Mouse (Mus musculus): ENCODE data around the gene Olfr578. TPM values are rescaled to one million over a fixed set of nuclear protein-coding genes. Genes with fewer than 3 reads are reported as not detected.

The Olfr578 gene
- polyA plus RNA-seq, 1 experiment from 2014 or later = not detected

GRCm38 (mm10) chr7:102948167-102948566, 41.0 kb downstream of the Olfr578 start, which contains the start of gene Olfr574:
Gene Olfr574 (plus strand): TSS chr7:102948467.
- Histone ChIP-seq H3K9me3 (ENCODE audit: control insufficient read depth, low read length) (no peaks in the 10 kb centered on the region), H3K4me3 (ENCODE audit: control insufficient read depth in 1 of 2, insufficient read depth in 1 of 2, low read depth in 1 of 2, low read length in 2 of 2) (no peak within 1 kb of the TSS), H3K27ac (replicated peaks in 1 of 2; ENCODE audit: control insufficient read depth in 1 of 2, insufficient read depth in 1 of 2, low read depth in 2 of 2, low read length in 2 of 2) (no peak within 1 kb of the TSS), H3K4me2 (ENCODE audit: low read length) (no peak within 1 kb of the TSS), H3K4me1 (ENCODE audit: control insufficient read depth in 2 of 2, insufficient read depth in 2 of 2, low read length in 2 of 2) (no peaks in the 10 kb centered on the region), H3K9ac (ENCODE audit: low read length) (no peak within 1 kb of the TSS), H3K27me3 (ENCODE audit: control insufficient read depth, insufficient read depth, low read length) (no peaks in the 10 kb centered on the region), H3K36me3 (ENCODE audit: control insufficient read depth, insufficient read depth, low read length) (no peaks in the 10 kb centered on the region)
- ATAC-seq (ENCODE audit: insufficient number of reproducible peaks, insufficient read depth, low FRiP score, low read depth) = no peak
- WGBS = 84% methylated on average over 1 of the region's 1 CpGs

GRCm38 (mm10) chr7:102943417-102943816, 45.7 kb downstream of the Olfr578 start:
- ATAC-seq (ENCODE audit: insufficient number of reproducible peaks, insufficient read depth, low FRiP score, low read depth) = no peak
- no peak overlapping the region for H3K27ac ChIP-seq (replicated peaks in 1 of 2; ENCODE audit: control insufficient read depth in 1 of 2, insufficient read depth in 1 of 2, low read depth in 2 of 2, low read length in 2 of 2)
- 78% methylated on average over 1 of the region's 1 CpGs for WGBS

GRCm38 (mm10) chr7:102942475-102942874, 46.6 kb downstream of the Olfr578 start, which contains the start of gene Olfr573-ps1:
Gene Olfr573-ps1 (minus strand): TSS chr7:102942575.
- Histone ChIP-seq H3K4me3 (ENCODE audit: control insufficient read depth in 1 of 2, insufficient read depth in 1 of 2, low read depth in 1 of 2, low read length in 2 of 2) (no peak within 1 kb of the TSS), H3K27ac (replicated peaks in 1 of 2; ENCODE audit: control insufficient read depth in 1 of 2, insufficient read depth in 1 of 2, low read depth in 2 of 2, low read length in 2 of 2) (no peak within 1 kb of the TSS), H3K9me3 (ENCODE audit: control insufficient read depth, low read length) (no peaks in the 10 kb centered on the region), H3K4me1 (ENCODE audit: control insufficient read depth in 2 of 2, insufficient read depth in 2 of 2, low read length in 2 of 2) (no peaks in the 10 kb centered on the region), H3K27me3 (ENCODE audit: control insufficient read depth, insufficient read depth, low read length) (no peaks in the 10 kb centered on the region), H3K4me2 (ENCODE audit: low read length) (no peak within 1 kb of the TSS), H3K36me3 (ENCODE audit: control insufficient read depth, insufficient read depth, low read length) (no peaks in the 10 kb centered on the region), H3K9ac (ENCODE audit: low read length) (no peak within 1 kb of the TSS)
- WGBS = 84% methylated on average over 2 of the region's 2 CpGs
- ATAC-seq (ENCODE audit: insufficient number of reproducible peaks, insufficient read depth, low FRiP score, low read depth) = no peak

More at GRCm38 (mm10) chr7:102943417-102943816, 45.7 kb downstream of the Olfr578 start:
- H3K4me3 ChIP-seq (ENCODE audit: control insufficient read depth in 1 of 2, insufficient read depth in 1 of 2, low read depth in 1 of 2, low read length in 2 of 2) = no peak overlapping the region
- no peaks in the 10 kb centered on the region for H3K27me3 ChIP-seq (ENCODE audit: control insufficient read depth, insufficient read depth, low read length)
- no peaks in the 10 kb centered on the region for H3K4me1 ChIP-seq (ENCODE audit: control insufficient read depth in 2 of 2, insufficient read depth in 2 of 2, low read length in 2 of 2)
- no peak overlapping the region for H3K4me2 ChIP-seq (ENCODE audit: low read length)
- no peak overlapping the region for H3K9ac ChIP-seq (ENCODE audit: low read length)
- no peaks in the 10 kb centered on the region for H3K9me3 ChIP-seq (ENCODE audit: control insufficient read depth, low read length)
- no peaks in the 10 kb centered on the region for H3K36me3 ChIP-seq (ENCODE audit: control insufficient read depth, insufficient read depth, low read length)

Other genes starting within 250 kb of the Olfr578 start
- not detected in 2 replicates for gene Olfr560, start 230.0 kb downstream of the Olfr578 start, polyA plus RNA-seq (2014; fragmentation: Nextera tagmentation; extraction: Ambion mirVana)
- not detected in 2 replicates for gene Olfr78, start 229.9 kb downstream of the Olfr578 start, polyA plus RNA-seq (2014; fragmentation: Nextera tagmentation; extraction: Ambion mirVana)
- gene Olfr561, start 218.1 kb downstream of the Olfr578 start, polyA plus RNA-seq (2014; fragmentation: Nextera tagmentation; extraction: Ambion mirVana) = not detected in 2 replicates
- not detected in 2 replicates for gene Olfr564, start 185.8 kb downstream of the Olfr578 start, polyA plus RNA-seq (2014; fragmentation: Nextera tagmentation; extraction: Ambion mirVana)
- not detected in 2 replicates for gene Olfr566, start 130.6 kb downstream of the Olfr578 start, polyA plus RNA-seq (2014; fragmentation: Nextera tagmentation; extraction: Ambion mirVana)
- not detected in 2 replicates for gene Olfr568, start 112.2 kb downstream of the Olfr578 start, polyA plus RNA-seq (2014; fragmentation: Nextera tagmentation; extraction: Ambion mirVana)
- not detected in 2 replicates for gene Olfr569, start 98.4 kb downstream of the Olfr578 start, polyA plus RNA-seq (2014; fragmentation: Nextera tagmentation; extraction: Ambion mirVana)
- gene Olfr570, start 94.7 kb downstream of the Olfr578 start, polyA plus RNA-seq (2014; fragmentation: Nextera tagmentation; extraction: Ambion mirVana) = not detected in 2 replicates
- not detected in 2 replicates for gene Olfr571, start 71.8 kb downstream of the Olfr578 start, polyA plus RNA-seq (2014; fragmentation: Nextera tagmentation; extraction: Ambion mirVana)
- not detected in 2 replicates for gene Olfr572, start 64.9 kb downstream of the Olfr578 start, polyA plus RNA-seq (2014; fragmentation: Nextera tagmentation; extraction: Ambion mirVana)
- not detected in 2 replicates for gene Olfr573-ps1, start 46.7 kb downstream of the Olfr578 start, polyA plus RNA-seq (2014; fragmentation: Nextera tagmentation; extraction: Ambion mirVana)
- gene Olfr574, start 40.9 kb downstream of the Olfr578 start, polyA plus RNA-seq (2014; fragmentation: Nextera tagmentation; extraction: Ambion mirVana) = not detected in 2 replicates
- gene Olfr575, start 30.5 kb downstream of the Olfr578 start, polyA plus RNA-seq (2014; fragmentation: Nextera tagmentation; extraction: Ambion mirVana) = not detected in 2 replicates
- not detected in 2 replicates for gene Olfr576, start 26.7 kb downstream of the Olfr578 start, polyA plus RNA-seq (2014; fragmentation: Nextera tagmentation; extraction: Ambion mirVana)
- gene Olfr577, start 13.4 kb downstream of the Olfr578 start, polyA plus RNA-seq (2014; fragmentation: Nextera tagmentation; extraction: Ambion mirVana) = not detected in 2 replicates
- not detected in 2 replicates for gene Olfr582, start 48.7 kb upstream of the Olfr578 start, polyA plus RNA-seq (2014; fragmentation: Nextera tagmentation; extraction: Ambion mirVana)
- not detected in 2 replicates for gene Olfr583, start 62.0 kb upstream of the Olfr578 start, polyA plus RNA-seq (2014; fragmentation: Nextera tagmentation; extraction: Ambion mirVana)
- not detected in 2 replicates for gene Olfr584, start 92.6 kb upstream of the Olfr578 start, polyA plus RNA-seq (2014; fragmentation: Nextera tagmentation; extraction: Ambion mirVana)
- not detected in 2 replicates for gene Olfr585, start 108.4 kb upstream of the Olfr578 start, polyA plus RNA-seq (2014; fragmentation: Nextera tagmentation; extraction: Ambion mirVana)
- gene Olfr586, start 136.3 kb upstream of the Olfr578 start, polyA plus RNA-seq (2014; fragmentation: Nextera tagmentation; extraction: Ambion mirVana) = not detected in 2 replicates
- gene Olfr588-ps1, start 151.6 kb upstream of the Olfr578 start, polyA plus RNA-seq (2014; fragmentation: Nextera tagmentation; extraction: Ambion mirVana) = not detected in 2 replicates
- gene Olfr589, start 167.0 kb upstream of the Olfr578 start, polyA plus RNA-seq (2014; fragmentation: Nextera tagmentation; extraction: Ambion mirVana) = not detected in 2 replicates
- not detected in 2 replicates for gene Olfr591, start 189.0 kb upstream of the Olfr578 start, polyA plus RNA-seq (2014; fragmentation: Nextera tagmentation; extraction: Ambion mirVana)
- not detected in 2 replicates for gene Olfr592, start 195.5 kb upstream of the Olfr578 start, polyA plus RNA-seq (2014; fragmentation: Nextera tagmentation; extraction: Ambion mirVana)
- gene Olfr593, start 222.5 kb upstream of the Olfr578 start, polyA plus RNA-seq (2014; fragmentation: Nextera tagmentation; extraction: Ambion mirVana) = not detected in 2 replicates
- not detected in 2 replicates for gene Olfr594, start 227.7 kb upstream of the Olfr578 start, polyA plus RNA-seq (2014; fragmentation: Nextera tagmentation; extraction: Ambion mirVana)